Mouse (Mus musculus) heart, adult 8-10 months (tissue): ENCODE measurements around the gene Foxa1. TPM values are rescaled to one million over a fixed set of nuclear protein-coding genes. Genes with fewer than 3 reads are reported as not detected.

ENCODE experiments used
- DNase-seq: peaks from one replicate; pipeline ENCODE4 v3.0.0; 2022; ENCODE audit warnings: low spot score
- total RNA-seq, 4 experiments: library from RNA; stranded (reverse); gene quantifications; 2 replicates each; pipeline ENCODE4 v1.2.4; 2022

The Foxa1 gene
- under 1 TPM in 1 of 4 experiments, not detected in 3; 0.14 TPM for total RNA-seq

DNA sequence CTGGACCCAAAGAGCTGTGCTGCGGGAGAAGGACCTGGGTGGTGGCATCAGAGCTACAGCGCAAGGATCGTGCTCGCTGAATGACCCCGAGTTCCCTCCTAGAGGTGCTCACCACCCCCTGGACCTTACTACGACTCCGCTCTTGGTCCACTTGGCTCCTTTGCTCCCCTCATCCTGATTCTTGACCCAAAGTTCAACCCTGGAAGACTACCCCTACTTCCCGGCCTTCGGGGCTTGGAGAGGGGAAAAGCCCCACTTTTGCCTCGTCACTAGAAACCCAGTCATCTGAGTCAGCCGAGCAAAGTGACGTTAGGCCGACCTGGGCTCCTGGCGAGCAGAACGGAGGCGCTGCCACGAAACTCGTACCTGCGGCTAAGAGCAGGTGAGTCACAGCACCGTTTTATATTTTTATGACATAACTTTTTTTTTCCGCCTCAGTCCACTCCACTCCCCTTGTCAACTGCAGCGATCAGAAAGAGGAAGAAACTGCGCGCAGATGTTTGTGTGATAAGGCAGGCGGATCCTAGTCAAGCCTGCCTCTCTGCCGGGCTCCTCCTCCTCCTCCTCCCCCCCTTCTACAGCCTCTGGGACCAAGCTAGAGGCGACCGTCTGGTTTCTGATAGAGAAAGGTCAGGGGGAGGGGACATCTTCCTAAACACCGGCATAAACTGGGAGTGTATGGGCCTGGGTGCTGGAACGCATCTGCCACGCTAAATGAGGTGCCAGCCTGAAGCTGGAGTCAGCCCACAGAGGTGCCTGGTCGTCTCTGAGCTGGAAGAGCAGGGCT, at the start of gene Foxa1:
Gene Foxa1, minus strand, starts transcription at position 502 of the 787 bp plus-strand sequence.
- DNase-seq, result no peak

GRCm38 (mm10) chr12:57575931-57576628, 29.4 kb upstream of the Foxa1 start:
- no peak for DNase-seq

DNA sequence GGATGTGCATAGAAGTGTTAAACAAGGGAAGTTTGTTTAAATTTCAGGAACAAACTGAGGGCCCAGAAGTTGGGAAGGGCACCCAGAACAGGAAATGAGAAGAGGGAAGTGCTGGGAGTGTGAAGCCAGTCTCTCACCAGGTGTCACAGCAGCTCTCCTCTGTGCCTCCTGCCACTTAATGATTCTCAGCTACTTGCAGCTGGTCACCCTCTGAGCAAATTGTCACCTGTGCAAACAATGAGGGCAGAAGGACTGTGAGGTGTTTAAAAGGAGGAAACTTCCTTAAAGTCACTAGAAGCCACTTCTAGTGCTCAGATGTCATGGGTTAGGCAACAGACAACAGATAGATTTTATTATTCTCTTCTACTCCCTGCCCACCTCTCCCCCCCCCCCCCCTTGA, 25.7 kb upstream of the Foxa1 start:
- DNase-seq, result no peak

DNA sequence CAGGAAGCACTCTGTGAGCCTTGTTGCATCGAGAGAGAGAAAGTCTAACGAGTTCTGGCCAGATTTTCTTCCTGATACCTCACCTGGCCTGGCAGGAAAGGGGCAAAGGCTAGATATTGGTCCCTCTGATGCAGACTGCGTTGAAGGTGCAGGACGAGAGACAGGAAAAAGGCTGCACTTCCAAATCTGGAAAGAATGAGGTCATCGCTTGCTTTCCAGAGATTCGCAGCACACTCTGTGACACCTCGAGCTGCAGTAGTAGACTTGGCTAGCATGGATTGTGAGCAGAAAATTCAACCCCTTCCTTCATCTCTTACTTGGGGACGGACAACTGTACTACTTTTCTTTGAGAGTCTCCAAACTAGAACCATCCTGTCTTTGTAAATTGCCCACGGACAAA, 25.1 kb upstream of the Foxa1 start:
- no peak for DNase-seq

DNA sequence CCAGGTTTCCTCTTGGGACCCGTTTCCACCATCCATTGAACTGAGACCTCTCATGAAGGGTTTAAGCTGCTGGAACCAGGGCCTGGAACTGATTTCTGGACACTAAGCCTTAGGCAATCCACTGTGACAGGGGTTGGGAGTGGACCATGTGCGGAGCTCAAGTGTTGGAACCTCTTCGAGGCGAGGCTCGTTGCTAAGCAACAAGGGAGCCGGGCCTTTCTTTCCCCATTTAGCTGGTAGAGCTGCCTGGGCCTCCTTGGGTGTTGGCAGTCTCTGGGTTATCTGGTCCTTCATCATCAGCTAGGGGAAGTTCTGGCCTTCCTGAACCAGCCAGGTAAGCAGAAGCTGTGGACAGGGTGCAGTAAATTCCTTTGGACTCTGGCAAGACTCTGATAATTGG, 17.2 kb upstream of the Foxa1 start, which contains the start of gene Ttc6:
Gene Ttc6, plus strand, starts transcription at position 205 of the 400 bp plus-strand sequence.
- no peak for DNase-seq

GRCm38 (mm10) chr12:57554091-57554490, 7.4 kb upstream of the Foxa1 start:
- no peak for DNase-seq

DNA sequence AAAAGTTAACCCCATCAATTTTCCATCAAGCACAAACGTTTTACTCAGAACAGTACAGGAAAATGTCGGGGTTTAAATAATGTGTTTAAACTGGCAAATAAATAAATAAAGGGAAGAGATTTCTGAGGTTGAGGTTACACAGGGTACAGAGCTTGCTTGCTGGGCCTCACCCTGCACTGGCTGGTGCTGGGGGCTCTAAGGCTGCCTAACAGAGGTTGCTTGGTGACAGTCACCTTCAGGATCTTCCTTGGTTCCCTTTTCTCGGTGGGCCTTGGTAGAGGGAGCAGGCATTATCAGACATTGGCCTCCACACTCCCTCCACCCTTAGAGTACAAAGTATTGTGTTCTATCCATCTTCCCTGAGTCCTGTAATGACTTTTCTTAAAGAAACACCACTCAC, 5.6 kb upstream of the Foxa1 start:
- no peak for DNase-seq

DNA sequence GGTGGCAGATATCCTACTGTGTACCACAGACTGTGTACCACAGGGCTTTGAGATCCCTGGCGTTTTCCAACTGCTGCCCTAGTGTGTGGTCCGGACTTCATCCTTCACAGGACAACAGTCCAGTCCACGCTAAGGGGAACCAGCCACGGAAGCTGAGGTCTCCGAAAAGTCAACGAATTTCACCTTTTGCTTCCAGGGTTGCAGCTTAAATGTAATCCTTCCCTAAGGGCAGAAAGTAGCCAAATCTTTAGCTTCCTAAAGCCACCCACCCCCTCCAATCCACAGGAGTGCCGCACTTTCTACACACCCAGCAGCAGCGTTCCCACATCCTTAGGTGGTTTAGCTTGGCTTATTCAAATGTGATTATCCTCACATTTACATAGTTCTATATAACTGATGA, 4.2 kb upstream of the Foxa1 start:
- DNase-seq, result no peak

- DNase-seq, result no peak
Observed at GRCm38 (mm10) chr12:57550181-57550808, 3.6 kb upstream of the Foxa1 start.

DNA sequence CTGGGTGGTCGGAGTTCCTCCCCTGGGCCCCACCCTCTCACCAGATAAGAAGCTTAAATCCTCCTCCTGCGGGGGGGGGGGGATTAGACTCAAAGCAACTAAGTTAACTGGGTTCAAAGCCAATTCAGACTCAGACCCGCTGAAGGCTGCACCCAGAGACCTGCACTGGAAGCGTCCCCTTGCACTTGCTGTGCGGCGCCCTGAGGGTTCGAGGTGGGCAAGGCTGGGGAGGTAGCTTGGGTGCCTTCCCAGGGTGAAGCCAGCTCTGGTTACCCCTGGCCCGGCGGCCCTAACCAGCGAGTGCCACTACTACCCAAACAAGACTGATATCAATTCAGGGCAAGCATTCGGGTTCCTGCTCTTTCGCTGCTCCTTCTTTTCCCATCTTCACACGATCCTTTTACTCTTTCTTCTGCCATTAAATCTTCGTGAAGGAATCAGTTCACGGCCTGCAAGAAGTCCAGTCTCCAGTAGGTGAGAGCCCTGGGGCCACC, 3.0 kb upstream of the Foxa1 start:
- DNase-seq, result no peak

GRCm38 (mm10) chr12:57548981-57549666, 2.4 kb upstream of the Foxa1 start:
- no peak for DNase-seq

DNA sequence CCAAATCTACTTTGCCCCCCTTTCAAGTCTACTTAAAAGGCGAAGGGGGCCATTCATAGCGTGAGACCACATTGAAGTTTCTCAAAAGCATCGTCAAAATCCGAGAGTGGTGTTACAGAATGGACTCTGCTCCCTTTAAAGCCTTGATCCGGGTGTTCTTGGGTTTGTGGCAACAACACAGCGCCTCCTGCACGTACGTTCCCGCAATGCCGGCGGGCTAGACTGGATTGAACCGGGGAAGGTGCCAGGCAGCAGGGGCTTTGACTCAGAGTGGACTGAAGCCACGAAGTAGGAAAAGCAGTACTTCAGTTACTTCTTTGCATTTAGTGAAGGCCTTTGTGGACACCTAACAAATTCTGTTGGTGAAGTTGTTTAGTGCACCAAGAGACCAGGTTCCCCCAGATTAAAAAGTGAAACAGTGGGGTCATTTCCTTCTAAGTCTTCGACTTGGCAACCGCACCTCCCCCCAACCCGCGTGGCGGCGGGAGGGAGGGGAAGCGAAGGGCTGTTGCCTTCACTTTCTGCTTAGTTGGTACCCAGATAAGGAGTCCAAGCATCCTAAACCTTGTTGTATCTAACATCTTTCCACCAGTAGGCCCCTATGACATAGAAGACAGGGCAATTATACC, 1.8 kb upstream of the Foxa1 start:
- no peak for DNase-seq

DNA sequence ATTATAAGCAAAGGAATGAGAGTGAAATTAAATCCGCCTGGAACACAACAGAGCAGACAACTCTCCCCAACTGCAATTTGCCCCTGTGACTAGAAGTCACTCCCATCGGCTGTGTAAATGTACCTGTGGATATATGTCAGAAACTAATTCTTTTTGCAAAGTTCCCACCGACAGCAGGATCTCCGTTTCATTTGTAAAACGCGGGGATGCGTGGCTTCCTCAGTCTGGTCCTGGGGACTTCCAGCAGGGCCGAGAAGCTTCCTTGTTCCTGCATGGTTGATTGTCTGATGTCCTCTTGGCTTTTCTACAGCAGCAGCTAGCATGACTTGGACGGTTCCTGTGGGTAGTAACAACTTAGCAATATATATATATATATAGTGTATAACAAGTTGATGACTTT, 1.2 kb upstream of the Foxa1 start:
- DNase-seq, result no peak

DNA sequence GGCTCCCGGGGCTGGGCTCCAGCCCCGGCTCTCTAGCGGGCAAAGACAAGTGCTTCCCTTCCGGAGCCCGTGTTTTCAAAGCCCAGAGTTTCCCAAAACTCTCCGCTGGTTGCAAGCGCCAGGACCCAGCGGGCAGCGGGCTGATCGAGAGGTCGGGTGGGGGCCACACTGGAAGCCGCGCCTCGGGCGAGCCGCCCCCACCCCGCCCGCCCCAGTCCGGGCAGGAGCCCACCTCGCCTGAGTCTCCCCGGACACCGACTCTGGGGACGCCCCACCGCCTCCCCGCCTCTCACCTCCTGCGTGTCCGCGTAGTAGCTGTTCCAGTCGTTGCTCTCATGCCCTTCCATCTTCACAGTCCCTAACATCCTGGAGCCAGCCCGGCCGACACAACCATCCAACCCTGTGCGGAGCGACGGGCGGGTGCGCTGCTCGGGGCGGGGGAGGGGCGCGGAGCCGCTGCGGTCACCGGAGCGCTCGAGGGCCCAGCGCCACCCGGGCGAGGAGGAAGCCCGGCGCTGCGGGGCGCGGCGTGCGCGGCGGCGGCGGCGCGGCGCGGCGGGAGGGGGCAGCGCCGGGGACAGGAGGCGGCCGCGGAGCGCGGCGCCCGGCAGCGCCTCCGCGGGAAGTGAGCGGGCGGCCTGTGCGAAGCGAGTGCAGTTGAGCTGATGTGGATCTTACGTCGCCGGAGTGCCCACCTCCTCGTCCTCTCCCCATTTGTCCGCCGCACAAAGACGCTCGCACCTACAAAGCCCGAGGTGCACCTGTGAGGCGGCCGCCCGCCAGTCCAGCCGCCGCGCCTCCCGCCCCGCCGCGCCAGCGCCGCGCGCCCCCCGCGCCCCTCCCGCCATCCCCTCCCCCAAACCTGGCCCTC, 1.1 kb downstream of the Foxa1 start:
- no peak for DNase-seq

- no peak for DNase-seq
Observed at GRCm38 (mm10) chr12:57544641-57545370, 1.9 kb downstream of the Foxa1 start.

DNA sequence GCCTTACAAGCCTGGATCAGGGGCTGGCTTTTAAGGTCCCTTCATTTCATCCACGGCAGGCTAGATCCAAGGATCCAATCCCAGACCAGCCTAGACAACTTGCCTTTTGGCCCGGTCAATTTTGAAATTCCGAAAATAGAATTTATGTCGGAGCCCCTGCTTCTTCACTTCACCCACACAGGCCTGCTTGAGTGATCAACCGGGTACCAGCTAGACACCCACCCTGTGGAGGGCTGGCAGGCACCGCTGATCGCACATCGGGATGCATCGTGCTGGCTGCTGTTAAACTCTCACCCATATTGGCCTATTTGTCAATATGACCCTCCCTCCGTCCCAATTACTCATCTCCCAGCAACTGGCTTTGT, 3.1 kb downstream of the Foxa1 start:
- no peak for DNase-seq

GRCm38 (mm10) chr12:57542746-57543626, 3.7 kb downstream of the Foxa1 start:
- no peak for DNase-seq

DNA sequence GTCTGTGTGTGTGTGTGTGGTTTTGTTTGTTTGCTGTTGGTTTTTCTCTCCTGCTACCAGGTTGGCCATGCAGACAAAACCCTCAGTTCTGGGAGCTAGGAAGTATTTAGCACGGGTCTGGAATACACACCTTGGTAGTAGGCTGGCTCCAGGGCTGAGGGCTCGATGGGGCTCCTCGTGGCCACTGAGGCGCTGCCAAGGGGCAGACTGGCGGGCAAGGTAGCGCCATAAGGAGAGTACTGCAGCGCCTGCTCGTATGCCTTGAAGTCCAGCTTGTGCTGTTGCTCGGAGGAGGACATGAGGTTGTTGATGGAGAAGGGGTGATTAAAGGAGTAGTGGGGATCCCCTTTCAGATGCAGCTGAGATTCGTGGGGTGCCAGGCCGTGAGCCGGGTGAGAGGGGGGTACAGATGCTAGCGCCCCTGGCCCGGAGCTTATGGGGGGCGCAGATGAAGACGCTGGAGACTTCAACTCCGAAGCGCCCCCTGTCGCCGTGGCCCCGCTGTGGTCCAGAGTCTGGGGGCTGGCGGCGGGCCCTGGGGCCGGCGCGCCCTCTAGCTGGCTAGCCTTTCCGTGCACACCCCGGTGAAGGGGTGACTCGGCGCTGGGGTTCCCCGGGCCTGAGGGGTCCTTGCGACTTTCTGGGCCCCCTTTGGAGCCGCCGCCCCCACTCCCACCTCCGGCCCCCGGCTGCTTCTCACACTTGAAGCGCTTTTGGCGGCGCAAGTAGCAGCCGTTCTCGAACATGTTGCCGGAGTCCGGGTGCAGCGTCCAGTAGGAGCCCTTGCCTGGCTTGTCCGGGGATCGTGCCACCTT, 4.6 kb downstream of the Foxa1 start:
- DNase-seq, result no peak
